Mouse (Mus musculus): ENCODE data around the gene Creg2. TPM values are rescaled to one million over a fixed set of nuclear protein-coding genes. Genes with fewer than 3 reads are reported as not detected.
"Not testable (repeated sequence)": the region's sequence is repeated elsewhere in the genome, so short reads cannot be mapped to it uniquely, and the experiment has no call there.

The Creg2 gene
- polyA plus RNA-seq, 1 experiment from 2014 or later, result 4.1 TPM

DNA sequence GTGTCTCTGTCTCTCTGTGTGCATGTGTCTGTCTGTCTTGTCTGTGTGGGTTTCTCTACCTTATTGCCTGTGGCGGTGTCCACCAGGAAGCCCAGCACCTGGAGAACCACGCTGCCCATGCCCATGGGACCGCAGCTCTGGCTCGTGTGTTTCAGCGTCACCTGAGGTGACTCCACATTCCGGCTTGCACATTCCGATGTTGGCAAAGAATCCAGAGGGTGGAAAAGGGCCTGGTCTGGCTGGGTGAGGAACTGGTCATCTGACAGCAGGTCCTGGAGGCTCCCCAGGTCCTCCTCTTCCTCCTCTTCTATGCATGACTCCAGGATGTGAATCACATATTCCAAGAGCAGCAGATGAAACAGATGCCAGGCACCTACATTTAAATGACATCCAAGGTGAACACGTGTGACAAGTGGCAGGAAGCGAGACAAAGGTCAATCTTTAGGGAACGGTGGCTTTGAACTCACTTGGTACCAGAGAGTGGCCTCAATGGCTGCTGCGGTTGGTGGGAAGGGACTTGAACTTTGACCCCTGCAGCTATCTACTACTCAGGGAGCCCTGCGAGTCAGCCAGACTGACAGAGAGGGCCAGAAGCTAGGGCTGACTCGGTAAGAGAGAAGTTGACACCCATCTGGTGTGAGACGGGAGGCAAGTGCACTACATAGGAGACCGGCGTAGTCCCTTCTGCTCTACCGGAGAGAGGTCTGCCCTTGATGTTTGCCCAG is 19.1 kb upstream of the Creg2 start:
- WGBS (ENCODE audit: missing documents), result 95% methylated on average over 17 of the region's 17 CpGs
- no peak overlapping the region for H3K4me3 ChIP-seq (ENCODE audit: inconsistent target)
- no peak overlapping the region for H3K27ac ChIP-seq
- H3K36me3 ChIP-seq (ENCODE audit: inconsistent target), result no peaks in the 10 kb centered on the region
- H3K79me2 ChIP-seq (ENCODE audit: inconsistent target), result no peaks in the 10 kb centered on the region

DNA sequence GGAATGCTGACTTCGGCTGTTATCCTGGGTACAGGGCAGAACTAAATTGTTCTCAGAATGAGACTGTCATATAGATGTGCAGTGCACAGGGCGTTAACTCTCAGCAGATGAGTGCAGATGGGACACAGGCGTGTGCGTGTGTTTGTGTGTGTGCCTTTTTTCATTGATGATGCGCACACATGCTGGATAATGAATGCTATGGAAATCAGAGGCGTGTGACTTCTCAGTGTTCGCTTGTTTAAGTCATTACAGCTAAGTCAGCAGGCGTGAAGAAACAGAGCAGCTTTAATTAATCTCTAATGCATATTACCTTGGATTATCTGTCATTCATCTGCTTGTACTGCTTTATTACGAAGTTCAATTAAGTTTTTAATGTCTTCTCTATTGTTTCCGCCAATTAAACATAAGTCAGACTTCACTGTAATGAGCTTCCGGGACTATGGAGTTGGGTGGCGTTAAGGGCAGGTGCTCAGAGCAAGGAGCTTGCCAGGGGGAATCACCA is 15.5 kb upstream of the Creg2 start:
- H3K4me3 ChIP-seq (ENCODE audit: inconsistent target), result no peak overlapping the region
- WGBS (ENCODE audit: missing documents), result 93% methylated on average over 12 of the region's 12 CpGs

DNA sequence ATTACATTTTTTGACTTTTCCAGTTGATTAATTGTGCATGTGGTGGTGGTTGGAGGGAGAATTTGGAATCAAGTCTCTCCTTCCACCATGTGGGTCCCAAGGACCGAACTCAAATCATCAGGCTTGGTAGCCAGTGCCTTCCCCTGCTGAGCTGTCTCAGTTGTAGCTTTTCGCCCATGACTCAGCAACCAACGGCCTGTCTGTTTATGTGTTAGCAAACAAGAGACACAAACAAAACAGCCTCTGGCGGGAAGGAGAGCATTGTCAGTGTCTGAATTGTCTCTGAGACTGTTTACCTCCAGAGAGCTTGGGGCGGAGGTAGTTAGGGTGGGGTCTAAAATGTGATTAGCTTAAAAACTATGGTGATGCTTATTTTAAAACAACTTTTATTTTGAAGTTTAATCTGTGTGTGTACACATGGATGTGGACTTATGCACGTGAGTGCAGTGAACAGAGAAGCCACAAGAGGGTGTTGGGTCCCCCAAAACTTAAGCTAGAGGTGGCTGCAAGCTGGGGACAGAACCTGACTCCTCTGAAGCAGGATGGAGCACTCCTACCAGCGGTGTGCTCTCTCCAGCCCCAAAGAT is 12.9 kb upstream of the Creg2 start:
- WGBS (ENCODE audit: missing documents), result 94% methylated on average over 7 of the region's 7 CpGs
- Histone ChIP-seq H3K4me3 (ENCODE audit: inconsistent target) (no peak overlapping the region), H3K79me2 (ENCODE audit: inconsistent target) (no peaks in the 10 kb centered on the region), H3K27ac (no peak overlapping the region), H3K36me3 (ENCODE audit: inconsistent target) (no peaks in the 10 kb centered on the region)

More for the DNA sequence above, 15.5 kb upstream of the Creg2 start:
- no peaks in the 10 kb centered on the region for H3K36me3 ChIP-seq (ENCODE audit: inconsistent target)
- H3K27ac ChIP-seq, result no peak overlapping the region
- H3K79me2 ChIP-seq (ENCODE audit: inconsistent target), result no peaks in the 10 kb centered on the region

DNA sequence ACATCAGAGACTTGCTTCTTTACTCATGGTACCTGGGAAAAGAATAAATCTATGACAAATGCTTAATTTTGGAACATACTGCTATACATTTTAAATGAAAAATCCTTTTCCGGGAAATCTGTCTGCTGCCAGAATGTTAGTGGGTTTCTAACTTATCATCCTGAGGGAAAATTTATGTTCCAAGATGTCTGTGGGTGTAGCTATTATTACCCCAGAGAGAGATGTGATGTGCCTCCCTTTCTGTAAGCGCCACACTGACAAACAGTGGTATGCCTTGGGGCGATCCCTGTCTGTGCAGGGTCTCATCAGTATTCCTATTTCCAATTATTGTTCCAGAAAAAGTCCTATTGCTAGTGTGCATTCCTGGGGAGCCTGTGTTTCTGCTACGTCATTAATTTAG is 11.8 kb upstream of the Creg2 start:
- no peak overlapping the region for H3K27ac ChIP-seq
- H3K4me3 ChIP-seq (ENCODE audit: inconsistent target), result no peak overlapping the region
- H3K36me3 ChIP-seq (ENCODE audit: inconsistent target), result no peaks in the 10 kb centered on the region
- H3K79me2 ChIP-seq (ENCODE audit: inconsistent target), result no peaks in the 10 kb centered on the region
- 98% methylated on average over 4 of the region's 4 CpGs for WGBS (ENCODE audit: missing documents)

DNA sequence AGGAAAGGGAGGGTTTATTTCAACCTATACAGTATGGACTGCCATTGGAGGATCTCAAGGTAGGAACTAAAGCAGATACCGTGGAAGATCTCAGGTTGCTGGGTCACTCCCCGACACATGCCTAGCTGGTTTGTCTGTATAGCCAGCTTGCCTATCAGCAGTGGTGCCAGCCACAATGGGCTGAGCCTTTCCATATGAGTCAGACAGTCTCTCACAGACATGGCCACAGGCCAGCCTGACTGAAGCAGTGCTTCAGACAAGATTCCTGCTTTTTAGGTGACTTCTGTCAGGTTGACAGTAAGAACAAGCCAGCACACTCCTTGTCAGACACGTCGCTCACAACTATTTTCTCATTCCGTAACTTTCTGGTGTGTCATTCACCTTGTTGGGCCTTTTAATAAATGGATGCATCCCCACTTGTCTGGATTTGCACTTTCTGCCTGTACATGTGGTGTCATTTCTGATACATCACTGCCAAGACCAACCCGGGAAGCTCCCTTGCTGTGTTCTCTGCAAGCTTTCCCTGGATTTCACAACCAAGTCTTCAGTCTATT is 5.8 kb upstream of the Creg2 start:
- Histone ChIP-seq H3K79me2 (ENCODE audit: inconsistent target) (no peaks in the 10 kb centered on the region), H3K27ac (no peak overlapping the region)
- 94% methylated on average over 6 of the region's 6 CpGs for WGBS (ENCODE audit: missing documents)

DNA sequence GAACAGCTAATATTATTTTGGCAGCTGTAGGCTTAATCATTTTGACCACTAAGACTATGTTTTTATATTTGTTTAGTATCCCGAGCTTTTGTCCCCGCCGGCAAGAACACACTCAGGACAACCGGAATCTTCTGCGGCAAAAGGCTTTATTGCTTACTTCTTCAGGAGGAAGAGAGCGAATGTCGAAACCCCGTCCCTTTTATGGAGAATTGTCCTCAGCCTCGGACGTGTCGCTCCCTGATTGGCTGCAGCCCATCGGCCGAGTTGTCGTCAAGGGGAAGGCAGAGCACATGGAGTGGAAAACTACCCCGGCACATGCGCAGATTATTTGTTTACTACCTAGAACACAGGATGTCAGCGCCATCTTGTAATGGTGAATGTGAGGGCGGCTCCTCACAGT is 3.6 kb upstream of the Creg2 start:
- WGBS (ENCODE audit: missing documents), result 96% methylated on average over 9 of the region's 18 CpGs
- not testable (repeated sequence) for H3K4me3 ChIP-seq (ENCODE audit: inconsistent target); H3K79me2 ChIP-seq (ENCODE audit: inconsistent target); H3K27ac ChIP-seq; H3K36me3 ChIP-seq (ENCODE audit: inconsistent target)

More for the DNA sequence above, 5.8 kb upstream of the Creg2 start:
- H3K36me3 ChIP-seq (ENCODE audit: inconsistent target), result no peaks in the 10 kb centered on the region
- H3K4me3 ChIP-seq (ENCODE audit: inconsistent target), result no peak overlapping the region

DNA sequence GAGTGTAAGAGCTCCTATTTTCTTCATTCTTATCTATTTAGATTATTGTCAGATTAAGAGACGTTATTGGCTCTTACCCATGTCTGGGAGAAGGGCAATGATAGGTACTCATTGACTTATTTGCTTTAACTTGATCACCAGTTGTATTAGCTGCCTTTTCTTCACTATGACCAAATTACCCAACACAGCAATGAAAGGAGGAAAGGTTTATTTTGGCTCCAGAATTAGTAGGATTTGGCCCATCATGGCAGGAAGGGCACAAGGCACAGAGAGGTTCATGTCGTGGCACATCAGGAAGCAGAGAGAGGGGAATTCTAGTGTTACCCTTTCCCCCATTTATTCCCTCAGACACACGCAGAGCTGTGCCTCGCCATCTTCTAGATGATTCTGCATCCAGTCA is 1.8 kb upstream of the Creg2 start:
- Histone ChIP-seq H3K36me3 (ENCODE audit: inconsistent target) (no peaks in the 10 kb centered on the region), H3K4me3 (ENCODE audit: inconsistent target) (no peak overlapping the region), H3K79me2 (ENCODE audit: inconsistent target) (no peaks in the 10 kb centered on the region), H3K27ac (no peak overlapping the region)
- 91% methylated on average over 4 of the region's 4 CpGs for WGBS (ENCODE audit: missing documents)

DNA sequence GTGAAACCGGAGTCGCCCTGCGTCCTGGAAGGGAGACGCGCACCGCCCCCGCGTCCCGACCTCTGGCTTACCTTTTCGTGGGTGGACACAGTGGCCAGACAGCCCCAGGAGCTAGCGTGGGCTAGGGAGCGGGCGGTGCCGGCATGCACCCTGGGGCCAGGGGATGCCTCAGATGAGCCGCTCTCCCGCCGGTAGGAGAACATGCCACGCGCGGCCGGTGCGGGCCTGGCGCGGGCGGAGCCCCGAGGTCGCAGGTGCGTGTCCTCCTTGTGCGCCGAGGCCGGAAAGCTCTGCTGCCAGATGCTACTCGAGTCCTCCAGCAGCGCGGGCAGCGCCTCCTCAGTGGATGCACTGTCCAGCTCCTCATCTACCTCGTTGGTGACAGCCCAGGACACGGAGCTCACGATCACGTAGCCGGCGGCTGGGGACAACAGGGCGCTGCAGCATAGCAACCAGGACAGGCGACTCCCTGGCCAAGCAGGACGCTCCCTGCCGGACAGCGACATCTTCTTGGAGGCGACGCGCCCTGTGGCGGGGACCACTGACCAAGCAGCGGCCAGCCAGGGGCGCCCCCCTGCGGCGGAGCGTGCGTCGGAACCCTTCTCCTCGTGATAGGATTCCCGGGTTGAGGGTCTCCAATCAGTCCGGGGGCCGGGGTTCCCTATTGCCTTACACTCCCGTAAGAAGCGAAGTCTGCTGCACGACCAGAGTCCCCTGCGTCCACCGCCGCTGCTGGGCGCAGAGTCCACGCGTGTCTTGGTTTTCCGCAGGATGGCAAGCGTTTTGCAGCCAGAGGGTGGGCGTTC is 636 bp downstream of the Creg2 start:
- Histone ChIP-seq H3K4me3 (ENCODE audit: inconsistent target) (peak overlapping the region; percentile 40), H3K79me2 (ENCODE audit: inconsistent target) (no peaks in the 10 kb centered on the region), H3K27ac (no peak overlapping the region), H3K36me3 (ENCODE audit: inconsistent target) (no peaks in the 10 kb centered on the region)
- 3% methylated on average over 66 of the region's 73 CpGs for WGBS (ENCODE audit: missing documents)

DNA sequence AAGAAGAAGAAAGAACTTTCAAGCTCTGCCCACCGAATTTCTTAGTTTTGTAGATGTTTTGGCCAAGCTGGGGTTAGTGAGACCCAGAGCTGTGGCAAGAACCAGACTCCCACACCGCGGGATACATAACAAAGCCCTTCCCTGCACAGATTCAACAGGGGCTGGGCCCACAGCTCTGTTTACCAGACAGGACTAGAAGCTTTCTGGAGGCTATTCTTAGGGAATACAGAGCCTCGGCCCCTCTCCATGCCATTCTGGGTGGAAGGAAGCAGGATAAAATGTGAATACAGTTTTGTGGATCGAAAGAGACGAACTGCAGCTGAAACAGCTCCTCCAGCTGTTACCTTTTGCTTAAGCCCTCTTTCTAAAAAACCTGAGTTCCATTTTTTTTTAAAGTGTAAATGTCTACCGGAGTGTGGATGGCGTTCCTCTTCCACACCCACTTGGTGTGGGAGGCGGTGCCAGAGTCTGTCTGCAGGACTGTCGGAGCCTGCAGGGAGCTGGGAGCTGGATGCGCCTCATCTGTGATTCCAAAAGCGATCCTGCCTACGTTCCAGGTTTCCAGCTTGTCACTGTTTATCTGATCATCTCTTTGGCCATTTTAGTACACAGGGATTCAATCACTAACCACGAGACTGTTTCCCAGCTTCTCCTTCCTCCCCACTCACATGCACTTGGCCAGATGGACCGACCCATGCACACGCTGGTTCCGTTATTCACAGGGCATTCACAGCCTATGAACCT is 1.4 kb downstream of the Creg2 start:
- no peaks in the 10 kb centered on the region for H3K36me3 ChIP-seq (ENCODE audit: inconsistent target)
- peak overlapping the region; percentile 40 for H3K4me3 ChIP-seq (ENCODE audit: inconsistent target)
- no peaks in the 10 kb centered on the region for H3K79me2 ChIP-seq (ENCODE audit: inconsistent target)
- H3K27ac ChIP-seq, result no peak overlapping the region
- WGBS (ENCODE audit: missing documents), result 30% methylated on average over 17 of the region's 17 CpGs

DNA sequence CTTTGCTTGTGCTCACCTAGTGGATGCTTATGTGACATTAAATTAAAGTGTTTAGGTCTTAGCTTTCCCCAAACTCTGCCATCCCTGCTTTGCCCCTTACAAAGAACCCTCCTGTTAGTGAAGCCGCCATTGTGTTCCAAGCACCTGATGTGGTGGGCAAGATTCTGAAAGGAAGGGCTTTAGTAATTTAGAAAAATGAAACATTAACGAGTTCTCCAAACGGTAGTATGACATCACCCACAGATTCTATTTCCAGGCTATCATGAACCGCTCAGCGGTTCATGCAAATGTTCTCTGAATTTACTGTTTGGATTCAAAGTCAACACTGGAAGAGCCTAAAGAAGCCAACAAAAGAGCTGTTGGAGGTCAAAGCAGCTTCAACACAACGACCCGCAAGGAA is 2.7 kb downstream of the Creg2 start:
- Histone ChIP-seq H3K36me3 (ENCODE audit: inconsistent target) (no peaks in the 10 kb centered on the region), H3K4me3 (ENCODE audit: inconsistent target) (no peak overlapping the region), H3K27ac (no peak overlapping the region), H3K79me2 (ENCODE audit: inconsistent target) (no peaks in the 10 kb centered on the region)
- WGBS (ENCODE audit: missing documents), result 88% methylated on average over 7 of the region's 7 CpGs

DNA sequence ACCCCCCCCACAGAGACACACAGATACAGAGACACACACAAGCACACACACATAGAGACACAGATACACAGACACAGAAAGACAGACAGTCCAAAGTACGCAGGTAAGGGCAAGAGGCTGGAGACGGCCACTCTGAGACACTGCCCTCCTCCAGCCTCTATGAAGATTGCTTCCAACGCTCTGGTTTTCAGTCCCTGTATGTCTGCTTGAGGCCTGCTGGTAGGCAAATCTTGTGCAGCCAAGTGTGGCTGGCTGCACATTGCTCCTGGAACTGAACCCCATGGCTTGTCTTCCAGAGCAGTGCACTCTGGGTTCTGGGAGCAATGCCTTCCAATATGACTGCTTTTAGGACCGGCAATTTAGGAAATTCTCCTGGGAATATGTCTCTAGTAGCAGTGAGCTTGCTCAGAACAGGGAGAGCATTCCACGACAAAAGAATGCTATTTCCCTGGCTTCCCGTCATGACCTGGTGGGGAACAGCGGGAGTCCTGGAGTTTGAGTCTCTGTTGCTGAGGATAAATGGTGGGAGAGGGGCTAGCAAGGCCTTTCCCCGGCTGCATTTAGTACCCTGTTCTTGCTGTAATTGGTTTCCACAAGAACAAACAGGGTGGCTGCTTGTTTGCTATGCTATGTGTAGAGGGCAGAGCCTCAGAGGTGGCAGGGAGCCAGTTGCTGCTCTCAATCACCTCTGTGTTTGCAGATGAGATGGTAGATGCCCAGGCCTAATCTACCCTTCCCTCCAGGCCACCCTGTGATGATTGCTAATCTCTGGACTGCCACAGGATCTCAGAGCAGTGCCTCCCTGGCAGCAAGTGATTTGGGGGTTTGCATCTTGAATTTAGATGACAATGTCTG is 5.1 kb downstream of the Creg2 start:
- H3K27ac ChIP-seq, result no peak overlapping the region
- H3K36me3 ChIP-seq (ENCODE audit: inconsistent target), result no peaks in the 10 kb centered on the region
- no peaks in the 10 kb centered on the region for H3K79me2 ChIP-seq (ENCODE audit: inconsistent target)
- H3K4me3 ChIP-seq (ENCODE audit: inconsistent target), result no peak overlapping the region
- WGBS (ENCODE audit: missing documents), result 99% methylated on average over 8 of the region's 8 CpGs

DNA sequence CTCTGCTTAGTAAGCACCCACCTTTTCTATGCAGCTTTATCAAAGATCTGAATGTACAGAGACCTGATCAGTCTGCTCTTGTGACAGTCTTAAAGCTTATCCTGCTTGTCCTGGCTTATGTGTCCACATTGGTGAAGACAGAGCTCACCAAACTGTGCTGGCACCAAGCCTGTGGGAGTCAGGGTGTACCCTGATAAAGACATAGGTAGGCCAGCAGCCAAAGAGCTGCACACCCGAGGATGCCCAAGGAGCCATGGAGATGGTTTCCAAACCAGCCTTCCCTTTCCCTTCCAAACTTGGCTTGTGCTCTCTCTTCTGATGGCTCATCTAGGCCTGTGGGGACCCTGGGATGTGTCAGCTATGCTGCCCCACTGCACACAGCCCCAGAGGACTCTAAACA is 6.9 kb downstream of the Creg2 start:
- Histone ChIP-seq H3K27ac (no peak overlapping the region), H3K79me2 (ENCODE audit: inconsistent target) (no peaks in the 10 kb centered on the region), H3K36me3 (ENCODE audit: inconsistent target) (no peaks in the 10 kb centered on the region), H3K4me3 (ENCODE audit: inconsistent target) (no peak overlapping the region)
- WGBS (ENCODE audit: missing documents), result 86% methylated on average over 1 of the region's 1 CpGs

DNA sequence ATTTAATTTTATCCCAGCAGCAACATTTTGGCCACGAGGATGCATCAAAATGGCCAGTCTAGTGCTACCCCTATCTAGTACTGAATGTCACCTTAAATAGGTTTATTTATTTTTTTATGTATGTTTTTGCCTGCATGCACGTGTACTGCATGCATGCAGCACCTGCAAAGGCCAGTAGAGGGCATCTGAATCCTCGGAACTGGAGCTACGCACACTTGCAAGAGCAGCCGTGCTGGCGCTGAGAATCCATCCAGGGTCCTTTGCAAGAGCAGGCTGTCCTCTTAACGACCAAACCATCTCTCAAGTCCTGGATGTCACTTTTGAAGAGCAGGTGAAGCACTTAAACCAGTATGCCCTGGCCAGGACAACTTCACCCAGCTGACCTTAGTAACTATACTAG is 9.6 kb downstream of the Creg2 start:
- WGBS (ENCODE audit: missing documents), result 90% methylated on average over 7 of the region's 7 CpGs

More for the DNA sequence above, 9.6 kb downstream of the Creg2 start:
- Histone ChIP-seq H3K27ac (no peak overlapping the region), H3K4me3 (ENCODE audit: inconsistent target) (no peak overlapping the region), H3K36me3 (ENCODE audit: inconsistent target) (no peaks in the 10 kb centered on the region), H3K79me2 (ENCODE audit: inconsistent target) (no peaks in the 10 kb centered on the region)

All from macrophage (primary cell).